Mouse (Mus musculus) heart, postnatal 10 days (tissue): ENCODE measurements at regions not wholly inside any gene's neighbourhood (a gene's known extent, or its start where the extent isn't known, plus 50 kb on each side); places are given as distances from the start of the nearest gene placed in this dataset.

Source experiments
- DNase-seq, 2 experiments: peaks; one replicate each; pipeline ENCODE4 v3.0.0; 2021
- intact Hi-C: fragments of 180-260 bp; cut with DNase I; formaldehyde crosslinking; loops from one replicate; pipeline ENCODE4 v1.15.1; 2025

DNA sequence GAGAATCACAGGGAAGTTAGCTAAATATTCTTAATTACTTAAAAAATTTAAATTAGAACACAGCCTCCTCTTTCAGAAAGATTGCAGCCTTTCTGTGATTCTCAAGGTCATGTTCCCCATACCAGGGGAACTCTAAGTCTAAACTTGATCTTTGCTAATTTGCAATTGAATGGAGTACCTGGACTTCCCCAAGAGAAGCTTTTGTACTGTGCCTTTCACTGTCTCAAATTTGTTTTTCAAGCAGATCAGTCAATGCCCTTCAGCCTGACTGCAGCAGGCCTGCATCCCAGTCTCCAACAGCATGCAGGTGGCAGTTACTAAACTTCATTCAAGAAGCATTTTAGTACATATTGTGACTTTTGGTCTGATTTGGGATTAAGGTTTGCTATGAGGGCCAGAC lies 611.8 kb downstream of the Snca start:
- intact Hi-C loops: no loop called here
- DNase-seq: no peak

- intact Hi-C loops: loop anchor here (10.0 kb wide), 2 partner anchors 537 to 707 kb away; no protein-coding TSS in a partner anchor
Observed at GRCm38 (mm10) chr6:60201548-60201947, 628.1 kb downstream of the Snca start.

More at GRCm38 (mm10) chr6:60201548-60201947, 628.1 kb downstream of the Snca start:
- DNase-seq: peak in 1 of 2 experiments; percentile 8
